Mouse (Mus musculus): Measurements from ENCODE around the gene Tmem108. TPM values are rescaled to one million over a fixed set of nuclear protein-coding genes. Genes with fewer than 3 reads are reported as not detected.

Gene Tmem108
- total RNA-seq (2021) = under 1 TPM; 0.61 to 0.77 TPM
- long read RNA-seq, experiment 1, partial matches to known transcripts = 1 of 4 reads
- long read RNA-seq, experiment 1, other reads (novel, unspliced or antisense) = 1 of 4 reads
- long read RNA-seq, experiment 2, partial matches to known transcripts = 0 of 1 reads
- long read RNA-seq, experiment 2, other reads (novel, unspliced or antisense) = 0 of 1 reads

GRCm38 (mm10) chr9:103761647-103762084 lies at the start of gene Tmem108:
Gene Tmem108, minus strand, starts transcription at chr9:103761837.
- DNase-seq = peak; percentile 74

GRCm38 (mm10) chr9:103789029-103789428 lies 27.4 kb upstream of the Tmem108 start:
- no peak for DNase-seq

- DNase-seq = no peak
These were observed 22.5 kb upstream of the Tmem108 start for GRCm38 (mm10) chr9:103784156-103784555.

- DNase-seq = no peak
These were observed 21.6 kb upstream of the Tmem108 start for GRCm38 (mm10) chr9:103783276-103783675.

GRCm38 (mm10) chr9:103782306-103782705 lies 20.7 kb upstream of the Tmem108 start:
- no peak for DNase-seq

- no peak for DNase-seq
These were observed 19.8 kb upstream of the Tmem108 start for GRCm38 (mm10) chr9:103781407-103781806.

- no peak for DNase-seq
These were observed 19.0 kb upstream of the Tmem108 start for GRCm38 (mm10) chr9:103780598-103780997.

- DNase-seq = no peak
These were observed 16.5 kb upstream of the Tmem108 start for GRCm38 (mm10) chr9:103778185-103778584.

- DNase-seq = peak; percentile 5
These were observed 476 bp downstream of the Tmem108 start for GRCm38 (mm10) chr9:103761151-103761571.

GRCm38 (mm10) chr9:103760356-103760755 lies 1.3 kb downstream of the Tmem108 start:
- DNase-seq = no peak

GRCm38 (mm10) chr9:103759829-103760228 lies 1.8 kb downstream of the Tmem108 start:
- DNase-seq = no peak

- DNase-seq = peak; percentile 71
These were observed 2.5 kb downstream of the Tmem108 start for GRCm38 (mm10) chr9:103758930-103759695.

- DNase-seq = no peak
These were observed 3.4 kb downstream of the Tmem108 start for GRCm38 (mm10) chr9:103758246-103758645.

- no peak for DNase-seq
These were observed 9.0 kb downstream of the Tmem108 start for GRCm38 (mm10) chr9:103752618-103753017.

- no peak for DNase-seq
These were observed 10.1 kb downstream of the Tmem108 start for GRCm38 (mm10) chr9:103751568-103751967.

- DNase-seq = no peak
These were observed 11.1 kb downstream of the Tmem108 start for GRCm38 (mm10) chr9:103750491-103750890.

- DNase-seq = no peak
These were observed 15.0 kb downstream of the Tmem108 start for GRCm38 (mm10) chr9:103746598-103746997.

GRCm38 (mm10) chr9:103740145-103740544 lies 21.5 kb downstream of the Tmem108 start:
- no peak for DNase-seq

GRCm38 (mm10) chr9:103739062-103739461 lies 22.6 kb downstream of the Tmem108 start:
- DNase-seq = no peak

GRCm38 (mm10) chr9:103729716-103730115 lies 31.9 kb downstream of the Tmem108 start:
- no peak for DNase-seq

GRCm38 (mm10) chr9:103726751-103727462 lies 34.7 kb downstream of the Tmem108 start:
- no peak for DNase-seq

GRCm38 (mm10) chr9:103725497-103725896 lies 36.1 kb downstream of the Tmem108 start:
- DNase-seq = no peak

- DNase-seq = no peak
These were observed 40.2 kb downstream of the Tmem108 start for GRCm38 (mm10) chr9:103721486-103721885.
